14 mouse cellular contexts compared by ENCODE assay signal in genomic region chr10:38984358-38985075, GRCm38 (mm10). TPM values are rescaled to one million over a fixed set of nuclear protein-coding genes. Genes with fewer than 3 reads are reported as not detected.
A peak's percentile ranks its signal among the peaks of the same experiment; 100 is the strongest.
DNase-seq lines count a peak whose midpoint lies in the region; ATAC-seq and TF ChIP-seq lines count a peak whose summit lies in the region.
"Had no signal": no experiment of that assay in that cellular context is flagged by ENCODE, and none has a peak within 500 bp of the region (broad histone marks: within the 10 kb centered on the region; RNA-seq: fewer than 3 reads in every experiment).

No protein-coding gene starts in this region.

- peaks cover 7% of the 10 kb centered on the region; the same call in 1 of the 2 replicates for H3K36me3 ChIP-seq in heart, embryonic 14.5 days (ENCODE audit: control insufficient read depth, insufficient read depth, low read length)
- no peaks in the 10 kb centered on the region for H3K36me3 ChIP-seq in lung, embryonic 14.5 days (ENCODE audit: insufficient read depth)
- 0 out of 2 replicates have a peak, but pooled peaks cover 8% of the 10 kb centered on the region for H3K36me3 ChIP-seq in embryonic facial prominence, embryonic 15.5 days
- H3K36me3 ChIP-seq in neural tube, embryonic 15.5 days: no peaks in the 10 kb centered on the region

- H3K4me2 ChIP-seq in heart, embryonic 14.5 days (ENCODE audit: low read length): no peak overlapping the region
- peak overlapping the region; percentile 15; the same call in 1 of the 2 replicates for H3K4me2 ChIP-seq in lung, embryonic 14.5 days
- no peak overlapping the region; the same call in 1 of the 2 replicates for H3K4me2 ChIP-seq in embryonic facial prominence, embryonic 15.5 days (replicated peaks)
- no peak overlapping the region for H3K4me2 ChIP-seq in neural tube, embryonic 15.5 days

- H3K27me3 ChIP-seq in heart, embryonic 14.5 days (ENCODE audit: control insufficient read depth, insufficient read depth, low read length): no peaks in the 10 kb centered on the region
- no peaks in the 10 kb centered on the region for H3K27me3 ChIP-seq in lung, embryonic 14.5 days (ENCODE audit: insufficient read depth, low read length)
- H3K27me3 ChIP-seq in embryonic facial prominence, embryonic 15.5 days: no peaks in the 10 kb centered on the region
- no peaks in the 10 kb centered on the region for H3K27me3 ChIP-seq in neural tube, embryonic 15.5 days (replicated peaks)
- H3K27me3 ChIP-seq: CH12.LX had no signal

- peaks cover 11 to 49% of the 10 kb centered on the region in 2 experiments for H3K4me1 ChIP-seq in heart, embryonic 14.5 days (ENCODE audit: control insufficient read depth in 2 of 2, insufficient read depth in 2 of 2, low read length in 2 of 2)
- peaks cover 16% of the 10 kb centered on the region for H3K4me1 ChIP-seq in lung, embryonic 14.5 days (ENCODE audit: insufficient read depth)
- H3K4me1 ChIP-seq in embryonic facial prominence, embryonic 15.5 days: peaks cover 37% of the 10 kb centered on the region
- H3K4me1 ChIP-seq in neural tube, embryonic 15.5 days: 0 out of 2 replicates have a peak, but pooled peaks cover 3% of the 10 kb centered on the region

- 0 out of 2 replicates have a peak, but pooled peaks have one; percentile 22 for ATAC-seq in heart, embryonic 14.5 days (ENCODE audit: insufficient number of reproducible peaks, insufficient read depth, low FRiP score, low read depth)
- peak; percentile 64; the same call in 1 of the 2 replicates for ATAC-seq in lung, embryonic 14.5 days (ENCODE audit: insufficient read depth)
- peak; percentile 61 for ATAC-seq in embryonic facial prominence, embryonic 15.5 days (ENCODE audit: insufficient number of reproducible peaks, low FRiP score, low TSS enrichment, low read depth)
- ATAC-seq in neural tube, embryonic 15.5 days (ENCODE audit: low FRiP score): no peak
- ATAC-seq: liver, postnatal 0 days had no signal

- no peak overlapping the region for H3K9ac ChIP-seq in heart, embryonic 14.5 days (ENCODE audit: low read length)
- H3K9ac ChIP-seq in lung, embryonic 14.5 days: no peak overlapping the region
- no peak overlapping the region for H3K9ac ChIP-seq in embryonic facial prominence, embryonic 15.5 days
- H3K9ac ChIP-seq in neural tube, embryonic 15.5 days (replicated peaks): no peak overlapping the region
- H3K9ac ChIP-seq: liver, postnatal 0 days had no signal

- DNase-seq in heart, postnatal 4 days: no peak
- DNase-seq in lung, embryonic 14.5 days: peak; percentile 55
- DNase-seq in lung, postnatal 4 days: no peak
- no peak for DNase-seq in thymus, postnatal 10 days (ENCODE audit: low spot score in 2 of 2)
- DNase-seq: adrenal gland, postnatal 25 days; cerebellum, adult 2 months; kidney, adult 18-20 months; liver, postnatal 0 days; retina, postnatal 1 day had no signal

- WGBS in heart, embryonic 14.5 days: 57% methylated on average over 4 of the region's 4 CpGs
- WGBS in lung, embryonic 14.5 days: 24% methylated on average over 4 of the region's 4 CpGs
- WGBS in embryonic facial prominence, embryonic 15.5 days: 47% methylated on average over 4 of the region's 4 CpGs
- 70% methylated on average over 4 of the region's 4 CpGs for WGBS in neural tube, embryonic 15.5 days

- H3K27ac ChIP-seq in heart, embryonic 14.5 days (replicated peaks in 1 of 2; ENCODE audit: control insufficient read depth in 1 of 2, insufficient read depth in 1 of 2, low read depth in 2 of 2, low read length in 2 of 2): peak overlapping the region; percentile 66 to 74
- H3K27ac ChIP-seq in lung, embryonic 14.5 days (ENCODE audit: low read depth): peak overlapping the region; percentile 79
- peak overlapping the region; percentile 70 for H3K27ac ChIP-seq in embryonic facial prominence, embryonic 15.5 days (replicated peaks)
- H3K27ac ChIP-seq in neural tube, embryonic 15.5 days (replicated peaks): peak overlapping the region; percentile 56

- no peaks in the 10 kb centered on the region for H3K9me3 ChIP-seq in heart, embryonic 14.5 days (ENCODE audit: control insufficient read depth, low read length)
- no peaks in the 10 kb centered on the region for H3K9me3 ChIP-seq in lung, embryonic 14.5 days (ENCODE audit: low read depth, low read length)
- H3K9me3 ChIP-seq in embryonic facial prominence, embryonic 15.5 days (replicated peaks): no peaks in the 10 kb centered on the region
- no peaks in the 10 kb centered on the region for H3K9me3 ChIP-seq in neural tube, embryonic 15.5 days (replicated peaks)

- no peak overlapping the region for H3K4me3 ChIP-seq in heart, embryonic 14.5 days (ENCODE audit: control insufficient read depth in 1 of 2, insufficient read depth in 1 of 2, low read depth in 1 of 2, low read length in 2 of 2)
- no peak overlapping the region for H3K4me3 ChIP-seq in lung, embryonic 14.5 days (ENCODE audit: low read depth, low read length)
- H3K4me3 ChIP-seq in embryonic facial prominence, embryonic 15.5 days (replicated peaks): no peak overlapping the region
- no peak overlapping the region for H3K4me3 ChIP-seq in neural tube, embryonic 15.5 days (replicated peaks)
- H3K4me3 ChIP-seq: erythroblast, embryonic 14.5 days had no signal

- TF ChIP-seq CTCF in lung, embryonic 14.5 days (IDR thresholded peaks at IDR 0.05; ENCODE audit: low read depth): no peak

RNA-seq across cellular contexts. Expression of gene Lama4, which starts 19.2 kb away (rescaled TPM):
- 142 and 146 TPM in 2 replicates for polyA plus RNA-seq in heart, embryonic 14.5 days (2014; fragmentation: Nextera tagmentation; extraction: Ambion mirVana)
- 100 to 1,000 TPM; 225 to 235 TPM for total RNA-seq in heart, postnatal 4 days (2021)
- 111 and 114 TPM in 2 replicates for polyA plus RNA-seq in lung, embryonic 14.5 days (2014; fragmentation: Nextera tagmentation; extraction: Ambion mirVana)
- 94.2 and 95.1 TPM in 2 replicates for polyA plus RNA-seq in embryonic facial prominence, embryonic 15.5 days (2015; fragmentation: Nextera tagmentation; extraction: Ambion mirVana)
- polyA plus RNA-seq in neural tube, embryonic 15.5 days (2015; fragmentation: Nextera tagmentation; extraction: Ambion mirVana): 22.3 and 31.5 TPM in 2 replicates
- polyA plus RNA-seq: erythroblast, embryonic 14.5 days had no signal
